Mouse (Mus musculus) midbrain, embryonic 16.5 days (tissue): Measurements from ENCODE around the gene Mlx. TPM values are rescaled to one million over a fixed set of nuclear protein-coding genes. Genes with fewer than 3 reads are reported as not detected.
A peak's percentile ranks its signal among the peaks of the same experiment; 100 is the strongest.

Source experiments
- ATAC-seq: fragments of 200-750 bp; cut with Nextera tagmentation; 2 replicates; pipeline ENCODE4 v1.8.0; 2017; ENCODE audit warnings: moderate TSS enrichment
- H3K27ac ChIP-seq: fragments of 300-500 bp; sonication (generic); 2 replicates; pipeline ENCODE4 v1.5.1; 2014; ENCODE audit warnings: mild to moderate bottlenecking, low read length, mixed read lengths
- H3K27me3 ChIP-seq: fragments of 300-500 bp; sonication (generic); 2 replicates; pipeline ENCODE4 v1.6.1; 2014; ENCODE audit warnings: low read depth, low read length, mixed read lengths; ENCODE audit not compliant: control insufficient read depth, insufficient read depth
- H3K36me3 ChIP-seq: fragments of 300-500 bp; sonication (generic); 2 replicates; pipeline ENCODE4 v1.6.1; 2014; ENCODE audit warnings: mild to moderate bottlenecking, low read length, moderate library complexity, mixed read lengths; ENCODE audit not compliant: control insufficient read depth, insufficient read depth
- H3K4me1 ChIP-seq: fragments of 300-500 bp; sonication (generic); 2 replicates; pipeline ENCODE4 v1.6.1; 2014; ENCODE audit warnings: mild to moderate bottlenecking, low read length, mixed read lengths; ENCODE audit not compliant: control insufficient read depth, insufficient read depth
- H3K4me2 ChIP-seq: fragments of 300-500 bp; sonication (generic); 2 replicates; pipeline ENCODE4 v1.6.1; 2014; ENCODE audit warnings: mild to moderate bottlenecking, low read length, mixed read lengths
- H3K4me3 ChIP-seq: fragments of 300-500 bp; sonication (generic); 2 replicates; pipeline ENCODE4 v1.5.1; 2014; ENCODE audit warnings: low read depth, mild to moderate bottlenecking, low read length, moderate library complexity, mixed read lengths
- H3K9ac ChIP-seq: fragments of 300-500 bp; sonication (generic); 2 replicates; pipeline ENCODE4 v1.6.1; 2014; ENCODE audit warnings: low read depth, low read length, mixed read lengths
- H3K9me3 ChIP-seq: fragments of 300-500 bp; sonication (generic); replicated peaks from 2 replicates; pipeline ENCODE4 v1.6.1; 2014; ENCODE audit warnings: mild to moderate bottlenecking, low read length, mixed read lengths; ENCODE audit not compliant: control insufficient read depth, poor library complexity, severe bottlenecking
- WGBS: fragments of 180-500 bp; shearing (Covaris S2); extraction: QIAGEN DNeasy Blood & Tissue Kit; methylation state at CpG from one replicate; pipeline ENCODE4 v1.1.7; 2014; 5-methylcytosine and 5-hydroxymethylcytosine counted together
- polyA plus RNA-seq: library from polyadenylated mRNA; unstranded; fragments of >200 nt; fragmentation: Nextera tagmentation; extraction: Ambion mirVana; gene quantifications from 2 replicates; pipeline ENCODE4 v1.2.1, GENCODE M21; 2015

Gene Mlx
- polyA plus RNA-seq, 1 experiment from 2014 or later: 96.5 TPM

GRCm38 (mm10) chr11:101084811-101085210 lies 2.3 kb upstream of the Mlx start:
- no peak overlapping the region for H3K4me2 ChIP-seq
- peaks cover 12% of the 10 kb centered on the region for H3K27me3 ChIP-seq
- no peak overlapping the region for H3K27ac ChIP-seq
- 97% methylated on average over 12 of the region's 12 CpGs for WGBS
- peaks cover 12% of the 10 kb centered on the region; the same call in 1 of the 2 replicates for H3K36me3 ChIP-seq
- H3K9me3 ChIP-seq: no peaks in the 10 kb centered on the region
- no peak overlapping the region for H3K9ac ChIP-seq
- H3K4me1 ChIP-seq: peaks cover 32% of the 10 kb centered on the region
- ATAC-seq: no peak
- no peak overlapping the region for H3K4me3 ChIP-seq

- H3K4me2 ChIP-seq: no peak overlapping the region
- WGBS: 94% methylated on average over 18 of the region's 18 CpGs
- H3K9ac ChIP-seq: peak overlapping the region; percentile 47; the same call in 1 of the 2 replicates
- no peak for ATAC-seq
- H3K4me1 ChIP-seq: peaks cover 32% of the 10 kb centered on the region
- no peak overlapping the region; the same call in 1 of the 2 replicates for H3K27ac ChIP-seq
- H3K27me3 ChIP-seq: peaks cover 3% of the 10 kb centered on the region
- no peak overlapping the region for H3K4me3 ChIP-seq
- H3K9me3 ChIP-seq: no peaks in the 10 kb centered on the region
- peaks cover 18% of the 10 kb centered on the region for H3K36me3 ChIP-seq
Observed at GRCm38 (mm10) chr11:101085617-101086322, 1.3 kb upstream of the Mlx start.

- 80% methylated on average over 6 of the region's 6 CpGs for WGBS
Observed at GRCm38 (mm10) chr11:101086323-101086674, 778 bp upstream of the Mlx start.

GRCm38 (mm10) chr11:101087682-101088055 lies 592 bp downstream of the Mlx start:
- 6% methylated on average over 8 of the region's 8 CpGs for WGBS
- H3K27ac ChIP-seq: peak overlapping the region; percentile 80

More at GRCm38 (mm10) chr11:101086323-101086674, 778 bp upstream of the Mlx start:
- Histone ChIP-seq H3K9me3 (no peaks in the 10 kb centered on the region), H3K4me3 (peak overlapping the region; percentile 86), H3K4me1 (peaks cover 32% of the 10 kb centered on the region), H3K4me2 (peak overlapping the region; percentile 99), H3K27ac (peak overlapping the region; percentile 80), H3K36me3 (peaks cover 21% of the 10 kb centered on the region), H3K9ac (peak overlapping the region; percentile 47), H3K27me3 (no peaks in the 10 kb centered on the region)
- no peak for ATAC-seq

GRCm38 (mm10) chr11:101089931-101090330 lies 2.9 kb downstream of the Mlx start:
- no peaks in the 10 kb centered on the region for H3K9me3 ChIP-seq
- H3K4me1 ChIP-seq: peaks cover 33% of the 10 kb centered on the region
- no peaks in the 10 kb centered on the region for H3K27me3 ChIP-seq
- H3K4me2 ChIP-seq: no peak overlapping the region
- H3K36me3 ChIP-seq: peaks cover 40% of the 10 kb centered on the region
- WGBS: 97% methylated on average over 1 of the region's 1 CpGs
- H3K9ac ChIP-seq: no peak overlapping the region
- no peak for ATAC-seq
- no peak overlapping the region for H3K27ac ChIP-seq
- H3K4me3 ChIP-seq: no peak overlapping the region

More at GRCm38 (mm10) chr11:101087682-101088055, 592 bp downstream of the Mlx start:
- Histone ChIP-seq H3K4me1 (peaks cover 32% of the 10 kb centered on the region), H3K9me3 (no peaks in the 10 kb centered on the region), H3K36me3 (peaks cover 35% of the 10 kb centered on the region), H3K27me3 (no peaks in the 10 kb centered on the region), H3K4me2 (peak overlapping the region; percentile 99), H3K4me3 (peak overlapping the region; percentile 86), H3K9ac (peak overlapping the region; percentile 94)
- ATAC-seq: no peak

- H3K27me3 ChIP-seq: no peaks in the 10 kb centered on the region
- peak overlapping the region; percentile 79 for H3K4me3 ChIP-seq
- peaks cover 54% of the 10 kb centered on the region for H3K36me3 ChIP-seq
- 1% methylated on average over 18 of the region's 18 CpGs for WGBS
- peak overlapping the region; percentile 93 for H3K27ac ChIP-seq
- peaks cover 16% of the 10 kb centered on the region for H3K4me1 ChIP-seq
- no peaks in the 10 kb centered on the region for H3K9me3 ChIP-seq
- H3K4me2 ChIP-seq: peak overlapping the region; percentile 91
- peak overlapping the region; percentile 85 for H3K9ac ChIP-seq
- ATAC-seq: no peak; the same call in 1 of the 2 replicates
Observed at GRCm38 (mm10) chr11:101094930-101095313, 7.8 kb downstream of the Mlx start.

- 2% methylated on average over 43 of the region's 43 CpGs for WGBS
- peak within 1 kb of the TSS; percentile 79 for H3K4me3 ChIP-seq
- H3K27ac ChIP-seq: peak within 1 kb of the TSS; percentile 93
- no peaks in the 10 kb centered on the region for H3K27me3 ChIP-seq
- no peaks in the 10 kb centered on the region for H3K9me3 ChIP-seq
- H3K36me3 ChIP-seq: peaks cover 50% of the 10 kb centered on the region
- peak within 1 kb of the TSS; percentile 85 for H3K9ac ChIP-seq
- peak; percentile 97 for ATAC-seq
- peak within 1 kb of the TSS; percentile 91 for H3K4me2 ChIP-seq
- H3K4me1 ChIP-seq: peaks cover 16% of the 10 kb centered on the region
Observed at GRCm38 (mm10) chr11:101095314-101096024, 8.4 kb downstream of the Mlx start, which contains the start of gene Psmc3ip. Psmc3ip (minus strand) TSS chr11:101095436.

- 88% methylated on average over 8 of the region's 8 CpGs for WGBS
- H3K9ac ChIP-seq: no peak overlapping the region
- H3K27me3 ChIP-seq: no peaks in the 10 kb centered on the region
- no peak overlapping the region for H3K27ac ChIP-seq
- ATAC-seq: no peak
- no peaks in the 10 kb centered on the region for H3K9me3 ChIP-seq
- peaks cover 46% of the 10 kb centered on the region for H3K36me3 ChIP-seq
- no peak overlapping the region for H3K4me2 ChIP-seq
- H3K4me3 ChIP-seq: no peak overlapping the region
- H3K4me1 ChIP-seq: peaks cover 16% of the 10 kb centered on the region
Observed at GRCm38 (mm10) chr11:101098231-101098630, 11.2 kb downstream of the Mlx start.

GRCm38 (mm10) chr11:101103011-101103410 lies 15.9 kb downstream of the Mlx start:
- no peak for ATAC-seq
- no peak overlapping the region for H3K9ac ChIP-seq

More at GRCm38 (mm10) chr11:101103011-101103410, 15.9 kb downstream of the Mlx start:
- H3K36me3 ChIP-seq: peaks cover 34% of the 10 kb centered on the region
- no peak overlapping the region for H3K4me3 ChIP-seq
- H3K4me2 ChIP-seq: no peak overlapping the region
- H3K27ac ChIP-seq: no peak overlapping the region
- no peaks in the 10 kb centered on the region for H3K9me3 ChIP-seq
- WGBS: 94% methylated on average over 5 of the region's 5 CpGs
- H3K4me1 ChIP-seq: no peaks in the 10 kb centered on the region
- H3K27me3 ChIP-seq: no peaks in the 10 kb centered on the region
